Comparison of ENCODE assay signal across 9 mouse cellular contexts in the genomic region with DNA sequence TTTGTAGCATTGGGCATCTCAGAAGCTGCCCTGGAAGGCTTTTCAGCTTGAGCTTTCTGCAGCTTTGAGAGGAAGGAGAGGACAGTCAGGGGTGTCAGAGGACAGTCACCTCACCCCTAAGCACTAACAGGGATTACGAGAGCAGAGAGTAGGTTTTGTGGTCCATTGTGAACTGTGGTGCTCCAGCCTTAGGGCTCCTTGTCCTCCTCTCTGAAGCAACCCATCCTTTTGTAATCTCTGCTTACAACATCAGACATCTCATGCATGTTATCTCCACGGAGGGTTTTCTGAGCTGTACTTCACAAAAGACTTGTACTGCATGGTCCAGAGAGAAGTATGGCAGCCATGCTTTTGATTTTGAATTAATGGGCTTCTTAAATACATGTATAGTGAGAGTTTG. TPM values are rescaled to one million over a fixed set of nuclear protein-coding genes. Genes with fewer than 3 reads are reported as not detected.
DNase-seq lines count a peak whose midpoint lies in the region; ATAC-seq and TF ChIP-seq lines count a peak whose summit lies in the region.
"Had no signal": no experiment of that assay in that cellular context is flagged by ENCODE, and none has a peak within 500 bp of the region (broad histone marks: within the 10 kb centered on the region; RNA-seq: fewer than 3 reads in every experiment).

No protein-coding gene starts in this region.

- no peak for ATAC-seq in kidney, postnatal 0 days (replicated peaks; ENCODE audit: low FRiP score, low read depth)
- no peak for ATAC-seq in forebrain, embryonic 14.5 days
- no peak for ATAC-seq in limb, embryonic 14.5 days (ENCODE audit: low FRiP score, low read depth)
- ATAC-seq in neural tube, embryonic 15.5 days (ENCODE audit: low FRiP score) = no peak
- ATAC-seq in monocyte, adult 5-6 weeks (replicated peaks; ENCODE audit: insufficient number of reproducible peaks, low FRiP score, low TSS enrichment, poor library complexity, severe bottlenecking) = no peak

- no peak for TF ChIP-seq POLR2A in limb, embryonic 14.5 days (IDR thresholded peaks at IDR 0.05; ENCODE audit: borderline replicate concordance, extremely low read depth, insufficient read depth, insufficient read length)
- no peak for TF ChIP-seq POLR2A in lung, adult 2 months (IDR thresholded peaks at IDR 0.05; ENCODE audit: borderline replicate concordance, extremely low read depth, low read depth, low read length)

- H3K4me2 ChIP-seq in kidney, postnatal 0 days (ENCODE audit: low read length) = peak overlapping the region; percentile 99
- peak overlapping the region; percentile 88 for H3K4me2 ChIP-seq in forebrain, embryonic 14.5 days (ENCODE audit: low read length)
- peak overlapping the region; percentile 84 for H3K4me2 ChIP-seq in limb, embryonic 14.5 days (replicated peaks; ENCODE audit: low read depth, low read length, severe bottlenecking)
- peak overlapping the region; percentile 88 for H3K4me2 ChIP-seq in neural tube, embryonic 15.5 days

- H3K4me1 ChIP-seq in kidney, postnatal 0 days (replicated peaks; ENCODE audit: insufficient read depth, low read length) = peaks cover 7% of the 10 kb centered on the region
- peaks cover 11% of the 10 kb centered on the region for H3K4me1 ChIP-seq in forebrain, embryonic 14.5 days (ENCODE audit: control insufficient read depth, insufficient read depth, low read length)
- peaks cover 10% of the 10 kb centered on the region; the same call in 1 of the 2 replicates for H3K4me1 ChIP-seq in limb, embryonic 14.5 days (ENCODE audit: control insufficient read depth, insufficient read depth, low read length)
- H3K4me1 ChIP-seq in neural tube, embryonic 15.5 days = peaks cover 26% of the 10 kb centered on the region
- H3K4me1 ChIP-seq in lung, adult 2 months (ENCODE audit: control insufficient read depth, insufficient read depth, low read length) = peaks cover 4% of the 10 kb centered on the region; the same call in 1 of the 2 replicates

- H3K27me3 ChIP-seq in kidney, postnatal 0 days (ENCODE audit: insufficient read depth, low read length) = no peaks in the 10 kb centered on the region
- H3K27me3 ChIP-seq in forebrain, embryonic 14.5 days (replicated peaks; ENCODE audit: control insufficient read depth, insufficient read depth, low read length) = no peaks in the 10 kb centered on the region
- H3K27me3 ChIP-seq in limb, embryonic 14.5 days (ENCODE audit: control insufficient read depth, insufficient read depth, low read length) = no peaks in the 10 kb centered on the region
- H3K27me3 ChIP-seq in neural tube, embryonic 15.5 days (replicated peaks) = 0 out of 2 replicates have a peak, but pooled peaks cover 4% of the 10 kb centered on the region

- DNase-seq in kidney, postnatal 0 days (ENCODE audit: low spot score) = no peak
- no peak for DNase-seq in kidney, adult 9 months
- no peak for DNase-seq in forebrain, embryonic 14.5 days (ENCODE audit: low spot score)
- no peak for DNase-seq in limb, embryonic 14.5 days (ENCODE audit: low spot score)
- no peak for DNase-seq in cerebellum, postnatal 10 days
- DNase-seq in lung, adult 2 months = no peak

- TF ChIP-seq CTCF in kidney, postnatal 0 days (IDR thresholded peaks at IDR 0.05; ENCODE audit: low read depth) = no peak
- TF ChIP-seq CTCF in lung, adult 2 months (IDR thresholded peaks at IDR 0.05; ENCODE audit: insufficient read depth, low read length) = no peak

- no peak overlapping the region for H3K9ac ChIP-seq in kidney, postnatal 0 days (ENCODE audit: low read depth, low read length)
- peak overlapping the region; percentile 87 for H3K9ac ChIP-seq in forebrain, embryonic 14.5 days (ENCODE audit: low read length)
- H3K9ac ChIP-seq in limb, embryonic 14.5 days (ENCODE audit: low read depth, low read length, severe bottlenecking) = no peak overlapping the region
- peak overlapping the region; percentile 33; the same call in 1 of the 2 replicates for H3K9ac ChIP-seq in neural tube, embryonic 15.5 days (replicated peaks)

- no peak overlapping the region for H3K4me3 ChIP-seq in kidney, postnatal 0 days (replicated peaks; ENCODE audit: low read depth, low read length)
- no peak overlapping the region for H3K4me3 ChIP-seq in forebrain, embryonic 14.5 days (ENCODE audit: low read depth, low read length)
- H3K4me3 ChIP-seq in limb, embryonic 14.5 days (replicated peaks; ENCODE audit: low read length) = no peak overlapping the region
- H3K4me3 ChIP-seq in neural tube, embryonic 15.5 days (replicated peaks) = 0 out of 2 replicates have a peak overlapping the region, but pooled peaks have one; percentile 97
- H3K4me3 ChIP-seq in lung, adult 2 months (replicated peaks; ENCODE audit: extremely low read depth, low read depth, low read length) = no peak overlapping the region

- no peaks in the 10 kb centered on the region for H3K9me3 ChIP-seq in kidney, postnatal 0 days (replicated peaks; ENCODE audit: low read length)
- H3K9me3 ChIP-seq in forebrain, embryonic 14.5 days (replicated peaks; ENCODE audit: control insufficient read depth, low read length) = no peaks in the 10 kb centered on the region
- H3K9me3 ChIP-seq in limb, embryonic 14.5 days (ENCODE audit: control insufficient read depth, low read length) = no peaks in the 10 kb centered on the region
- no peaks in the 10 kb centered on the region for H3K9me3 ChIP-seq in neural tube, embryonic 15.5 days (replicated peaks)

- no peaks in the 10 kb centered on the region for H3K36me3 ChIP-seq in kidney, postnatal 0 days (ENCODE audit: insufficient read depth, low read length)
- H3K36me3 ChIP-seq in forebrain, embryonic 14.5 days (ENCODE audit: control insufficient read depth, insufficient read depth, low read length) = peaks cover 25% of the 10 kb centered on the region
- peaks cover 16% of the 10 kb centered on the region; the same call in 1 of the 2 replicates for H3K36me3 ChIP-seq in limb, embryonic 14.5 days (ENCODE audit: control insufficient read depth, insufficient read depth, low read length)
- H3K36me3 ChIP-seq in neural tube, embryonic 15.5 days = peaks cover 19% of the 10 kb centered on the region; the same call in 1 of the 2 replicates

- no peak overlapping the region for H3K27ac ChIP-seq in kidney, postnatal 0 days
- no peak overlapping the region for H3K27ac ChIP-seq in forebrain, embryonic 14.5 days (ENCODE audit: low read depth, low read length)
- H3K27ac ChIP-seq in limb, embryonic 14.5 days (replicated peaks; ENCODE audit: low read depth, low read length) = no peak overlapping the region
- no peak overlapping the region for H3K27ac ChIP-seq in neural tube, embryonic 15.5 days (replicated peaks)

- WGBS in kidney, postnatal 0 days = 75% methylated on average over 2 of the region's 2 CpGs
- 84% methylated on average over 2 of the region's 2 CpGs for WGBS in forebrain, embryonic 14.5 days
- 91% methylated on average over 2 of the region's 2 CpGs for WGBS in limb, embryonic 14.5 days
- WGBS in neural tube, embryonic 15.5 days = 81% methylated on average over 2 of the region's 2 CpGs
- WGBS in lung, adult 2 months = 71% methylated on average over 2 of the region's 2 CpGs

RNA-seq across cellular contexts. Expression of a gene that starts 1.5 kb away (rescaled TPM):
- polyA plus RNA-seq in kidney, postnatal 0 days (2015; fragmentation: Nextera tagmentation; extraction: Ambion mirVana) = 27.2 and 30.3 TPM in 2 replicates
- 19.6 and 25.9 TPM in 2 replicates for polyA plus RNA-seq in forebrain, embryonic 14.5 days (2014; fragmentation: Nextera tagmentation; extraction: Ambion mirVana)
- polyA plus RNA-seq in limb, embryonic 14.5 days (2012; rRNA removed) = 38.8 and 39.5 TPM in 2 replicates
- 21.2 and 22.1 TPM in 2 replicates for polyA plus RNA-seq in limb, embryonic 14.5 days (2014; fragmentation: Nextera tagmentation; extraction: Ambion mirVana)
- 43.6 and 48.0 TPM in 2 replicates for polyA plus RNA-seq in neural tube, embryonic 15.5 days (2015; fragmentation: Nextera tagmentation; extraction: Ambion mirVana)
- polyA plus RNA-seq in lung, adult 2 months (2012; rRNA removed) = 27.8 and 34.0 TPM in 2 replicates
- total RNA-seq in monocyte, adult 5-6 weeks (2017) = 14.2 to 34.6 TPM (median 17.8 TPM) in 3 replicates

RNA-seq across cellular contexts. Expression of a gene that starts 4.9 kb away (rescaled TPM):
- 0.33 and 0.47 TPM in 2 replicates for polyA plus RNA-seq in kidney, postnatal 0 days (2015; fragmentation: Nextera tagmentation; extraction: Ambion mirVana)
- 0.30 and 0.33 TPM in 2 replicates for polyA plus RNA-seq in forebrain, embryonic 14.5 days (2014; fragmentation: Nextera tagmentation; extraction: Ambion mirVana)
- polyA plus RNA-seq in limb, embryonic 14.5 days (2012; rRNA removed) = 1.2 and 2.2 TPM in 2 replicates
- 0.18 and 0.30 TPM in 2 replicates for polyA plus RNA-seq in limb, embryonic 14.5 days (2014; fragmentation: Nextera tagmentation; extraction: Ambion mirVana)
- 0.56 and 0.75 TPM in 2 replicates for polyA plus RNA-seq in neural tube, embryonic 15.5 days (2015; fragmentation: Nextera tagmentation; extraction: Ambion mirVana)
- polyA plus RNA-seq in lung, adult 2 months (2012; rRNA removed) = 1.5 TPM in 2 replicates
- not detected in 3 replicates for total RNA-seq in monocyte, adult 5-6 weeks (2017)
- total RNA-seq: megakaryocyte-erythroid progenitor cell, adult 5-6 weeks had no signal

Comparison
In these comparisons a context has a peak if more than half of its experiments do, and no peak if none do; other contexts are left out.
1. H3K9ac ChIP-seq: peak in forebrain, embryonic 14.5 days (single experiment) and neural tube, embryonic 15.5 days (single experiment); none in kidney, postnatal 0 days (single experiment) and limb, embryonic 14.5 days (single experiment).
2. Peak in every context shown above with its lines, with median percentiles within 50 percentile points of each other: H3K4me2 ChIP-seq.